Mouse (Mus musculus): ENCODE data around the gene Stau1.
"Not testable (repeated sequence)": the region's sequence is repeated elsewhere in the genome, so short reads cannot be mapped to it uniquely, and the experiment has no call there.

Stau1 gene

DNA sequence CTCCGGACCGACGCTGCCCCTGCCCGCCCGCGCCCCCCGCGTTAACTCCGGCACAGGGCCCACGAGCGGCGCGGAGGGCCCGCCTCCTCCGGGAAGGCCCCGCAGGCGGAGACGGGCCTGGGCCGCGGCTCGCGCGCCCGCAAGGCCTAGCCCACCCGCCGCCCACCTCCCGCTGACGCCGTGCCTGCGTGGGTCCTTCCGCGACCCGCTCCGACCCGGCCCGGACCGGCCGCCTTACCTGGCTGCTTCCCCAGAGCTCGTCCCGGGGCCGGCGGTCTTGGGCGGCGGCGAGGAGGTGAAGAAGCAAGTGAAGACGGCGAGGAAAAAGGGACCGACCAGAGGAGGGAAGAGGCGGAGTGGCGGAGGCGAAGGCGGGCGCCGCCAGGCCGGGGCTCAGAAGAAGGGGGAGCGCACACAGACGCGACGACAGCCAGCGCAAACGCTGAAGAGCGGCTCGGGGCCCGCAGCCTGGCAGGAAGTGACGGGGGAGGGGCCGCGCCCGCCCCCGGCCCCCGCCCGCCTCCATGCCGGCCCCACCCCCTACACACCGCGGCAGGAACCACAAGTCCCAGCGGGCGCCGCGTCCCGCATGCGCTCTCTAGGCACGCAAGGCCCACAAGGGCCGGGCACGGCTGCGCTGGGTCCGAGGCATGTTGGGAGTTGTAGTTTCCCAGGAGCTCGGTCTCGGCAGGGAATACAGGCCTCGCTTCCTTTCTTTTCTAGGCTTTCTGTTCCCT lies at the start of gene Stau1:
Gene Stau1, minus strand, starts transcription at position 504 of the 737 bp plus-strand sequence.
- DNase-seq = peak; percentile 100

DNA sequence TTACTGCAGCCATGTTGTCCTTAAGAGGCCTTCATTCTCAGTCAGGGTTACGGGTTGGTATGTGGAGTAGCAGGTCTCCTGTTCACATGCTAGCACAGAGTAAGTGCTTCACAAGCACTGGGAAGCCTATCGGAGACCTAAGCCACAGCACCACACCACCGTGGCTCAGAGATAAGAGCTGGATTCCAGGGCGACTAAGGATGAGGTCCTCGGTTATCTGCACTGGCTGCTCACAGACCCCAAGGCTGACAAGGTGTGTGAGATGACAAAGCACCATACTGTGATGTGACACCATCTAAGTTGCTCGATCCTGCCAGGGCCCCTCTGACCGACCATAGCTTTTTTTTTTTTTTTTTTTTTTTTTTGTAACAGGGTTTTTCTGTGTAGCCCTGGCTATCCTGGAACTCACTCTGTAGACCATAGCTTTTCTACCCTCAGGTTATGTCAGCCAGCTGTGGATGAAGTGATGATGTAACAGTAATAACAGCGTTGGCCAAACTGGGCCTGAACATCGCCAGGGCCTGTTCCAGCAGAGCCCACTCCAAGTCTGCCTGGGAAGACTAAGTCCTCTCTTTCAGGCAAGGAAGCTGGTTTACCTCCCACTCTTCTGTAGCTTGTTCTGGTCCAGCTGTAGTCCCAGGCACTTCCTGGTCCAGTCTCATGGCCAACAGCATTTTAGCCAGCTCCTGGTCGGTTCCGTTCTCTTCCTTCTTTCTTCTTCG lies 47.5 kb upstream of the Stau1 start:
- peak; percentile 95 for DNase-seq

GRCm38 (mm10) chr2:167039386-167039785 lies 43.3 kb upstream of the Stau1 start:
- DNase-seq = no peak

DNA sequence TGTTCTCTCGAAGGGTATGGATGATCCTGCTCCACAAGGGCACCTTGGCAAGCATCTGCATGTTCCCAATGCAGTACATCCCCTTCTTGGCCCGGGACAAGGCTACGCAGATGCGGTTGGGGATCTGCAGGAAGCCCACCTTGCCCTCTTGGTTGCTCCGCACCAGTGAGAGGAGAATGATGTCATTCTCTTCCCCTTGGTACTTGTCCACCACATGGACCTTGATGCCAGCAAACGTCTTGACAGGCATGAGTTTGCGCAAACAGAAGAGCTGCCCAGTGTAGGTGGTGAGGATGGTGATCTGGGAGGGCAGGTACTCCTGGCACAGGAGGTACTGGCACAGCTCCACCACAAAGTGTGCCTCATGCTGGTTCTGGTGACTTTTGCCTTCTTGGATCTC lies 42.6 kb upstream of the Stau1 start:
- DNase-seq = no peak

- peak; percentile 90 for DNase-seq
These were observed 42.2 kb upstream of the Stau1 start for GRCm38 (mm10) chr2:167038297-167038696.

- peak; percentile 86 for DNase-seq
These were observed 41.6 kb upstream of the Stau1 start for GRCm38 (mm10) chr2:167037710-167038109.

GRCm38 (mm10) chr2:167030507-167030906 lies 34.4 kb upstream of the Stau1 start:
- DNase-seq = no peak

DNA sequence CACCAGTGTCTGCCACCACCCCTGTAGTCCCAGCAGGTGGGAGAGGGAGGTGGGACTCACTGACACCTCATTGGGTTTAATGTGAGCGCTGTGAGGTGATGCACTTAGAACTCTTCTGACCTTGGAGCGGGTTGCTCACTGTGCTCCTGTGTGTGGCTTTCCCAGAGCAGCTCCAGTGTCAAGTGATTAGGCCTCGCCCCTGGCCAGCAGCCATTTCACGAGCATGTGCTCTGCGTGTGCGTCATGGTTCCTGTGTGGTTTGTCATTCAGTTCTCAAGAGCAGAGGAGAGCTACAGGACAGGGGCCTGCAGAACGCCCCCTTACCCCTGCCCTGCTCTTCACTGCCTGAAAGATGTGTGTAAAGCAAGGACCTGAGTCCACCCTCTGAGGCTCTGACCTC lies 32.5 kb upstream of the Stau1 start:
- no peak for DNase-seq

DNA sequence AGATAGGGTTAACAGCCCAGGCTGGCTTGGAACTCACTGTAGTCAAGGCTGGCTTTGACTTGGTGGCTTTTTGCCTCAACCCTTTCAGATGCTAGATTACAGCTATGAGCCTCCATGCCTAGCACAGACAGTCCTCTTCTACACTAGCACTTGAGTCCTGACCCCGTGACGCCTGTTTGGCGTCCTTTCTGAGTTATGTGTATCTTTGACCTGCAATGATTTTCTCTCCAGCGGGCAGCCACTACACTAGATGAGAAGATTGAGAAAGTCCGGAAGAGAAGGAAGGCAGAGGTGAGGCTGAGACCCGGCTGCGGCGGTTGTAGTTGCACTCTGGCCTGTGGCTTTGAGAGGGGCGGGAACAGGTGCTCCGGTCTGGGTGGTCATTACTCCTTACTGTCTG lies 23.3 kb upstream of the Stau1 start:
- DNase-seq = no peak

DNA sequence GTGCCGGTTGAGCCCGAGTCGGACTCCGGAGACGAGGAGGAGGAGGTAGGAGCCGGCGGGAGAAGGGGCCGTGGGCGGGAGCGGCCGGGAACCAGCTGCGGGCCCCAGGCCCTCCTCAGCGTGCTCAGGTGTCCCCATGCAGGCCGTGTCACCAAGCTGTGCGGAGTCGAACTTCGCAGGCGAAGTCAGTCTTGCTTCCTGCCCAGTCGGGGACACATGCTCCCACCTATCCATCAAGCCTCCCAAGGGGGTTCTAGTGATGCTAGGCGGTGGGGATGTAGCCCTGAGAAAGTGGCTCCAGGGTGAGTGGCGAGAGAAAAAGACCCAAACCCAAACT lies 19.3 kb upstream of the Stau1 start:
- no peak for DNase-seq

- peak; percentile 99 for DNase-seq
These were observed 18.7 kb upstream of the Stau1 start, which contains the start of gene Ddx27 for GRCm38 (mm10) chr2:167014702-167015381. TSS of gene Ddx27 (plus strand) at chr2:167015193.

GRCm38 (mm10) chr2:167010546-167010945 lies 14.4 kb upstream of the Stau1 start:
- DNase-seq = no peak

DNA sequence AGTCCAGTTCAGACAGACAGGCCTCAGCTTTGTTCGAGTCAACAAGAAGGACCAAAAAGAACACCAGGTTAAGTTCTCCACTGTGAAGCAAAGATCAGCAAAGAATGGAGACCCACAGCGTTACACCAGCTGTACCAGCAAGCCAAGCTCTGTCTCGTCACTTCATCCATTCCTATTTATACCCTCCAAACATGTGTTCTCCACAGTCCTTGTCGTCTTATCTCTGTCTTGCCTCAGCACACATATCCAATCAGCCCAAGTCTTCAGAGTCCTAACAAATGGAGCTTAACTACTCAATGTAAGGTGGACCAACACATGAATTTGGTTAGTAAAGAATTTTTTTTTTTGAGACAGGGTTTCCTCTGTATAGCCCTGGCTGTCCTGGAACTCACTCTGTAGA lies 13.4 kb upstream of the Stau1 start:
- no peak for DNase-seq

GRCm38 (mm10) chr2:167007565-167007964 lies 11.5 kb upstream of the Stau1 start:
- not testable (repeated sequence) for DNase-seq

DNA sequence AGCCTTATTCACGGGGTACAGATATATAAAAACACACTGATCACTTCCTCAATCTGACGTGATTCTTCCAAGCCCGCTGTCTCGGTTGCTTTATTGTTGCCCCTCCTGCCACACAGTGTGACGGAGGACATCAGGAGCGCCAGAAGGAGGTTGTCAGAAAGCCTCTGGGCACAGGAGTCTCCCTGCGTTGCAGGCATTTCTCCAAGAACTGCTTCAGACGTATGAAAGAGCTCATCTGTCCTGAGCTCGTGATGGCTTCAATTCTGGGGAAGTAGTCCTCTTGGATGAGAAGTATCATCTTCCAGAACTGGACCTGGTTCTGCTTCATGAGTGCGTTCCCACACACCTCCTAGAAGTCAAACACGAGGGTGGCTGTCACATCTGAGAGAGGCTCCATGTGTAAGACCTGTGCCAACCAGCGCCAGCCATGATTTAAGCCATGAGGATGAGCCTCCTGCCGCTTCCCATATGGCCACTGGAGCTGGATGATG lies 10.9 kb upstream of the Stau1 start:
- no peak for DNase-seq

DNA sequence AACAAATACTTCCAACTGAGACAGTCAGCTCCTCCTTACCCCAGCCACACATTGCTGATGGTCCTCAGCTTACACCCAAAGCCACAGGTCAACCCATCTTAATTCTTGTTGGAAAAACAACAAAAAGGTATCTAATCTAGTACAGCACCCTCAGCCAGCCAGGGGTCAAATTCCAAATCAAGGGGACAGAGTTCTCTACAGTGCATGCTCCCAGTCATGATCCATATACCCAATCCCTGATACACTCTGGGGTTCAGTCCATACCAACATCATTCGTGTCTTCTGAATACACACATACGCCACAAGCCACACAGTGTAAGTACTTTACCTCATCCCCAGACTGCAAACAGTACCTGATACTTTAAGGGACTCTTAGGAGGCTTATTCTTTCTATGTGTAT lies 10.3 kb upstream of the Stau1 start:
- DNase-seq = no peak

DNA sequence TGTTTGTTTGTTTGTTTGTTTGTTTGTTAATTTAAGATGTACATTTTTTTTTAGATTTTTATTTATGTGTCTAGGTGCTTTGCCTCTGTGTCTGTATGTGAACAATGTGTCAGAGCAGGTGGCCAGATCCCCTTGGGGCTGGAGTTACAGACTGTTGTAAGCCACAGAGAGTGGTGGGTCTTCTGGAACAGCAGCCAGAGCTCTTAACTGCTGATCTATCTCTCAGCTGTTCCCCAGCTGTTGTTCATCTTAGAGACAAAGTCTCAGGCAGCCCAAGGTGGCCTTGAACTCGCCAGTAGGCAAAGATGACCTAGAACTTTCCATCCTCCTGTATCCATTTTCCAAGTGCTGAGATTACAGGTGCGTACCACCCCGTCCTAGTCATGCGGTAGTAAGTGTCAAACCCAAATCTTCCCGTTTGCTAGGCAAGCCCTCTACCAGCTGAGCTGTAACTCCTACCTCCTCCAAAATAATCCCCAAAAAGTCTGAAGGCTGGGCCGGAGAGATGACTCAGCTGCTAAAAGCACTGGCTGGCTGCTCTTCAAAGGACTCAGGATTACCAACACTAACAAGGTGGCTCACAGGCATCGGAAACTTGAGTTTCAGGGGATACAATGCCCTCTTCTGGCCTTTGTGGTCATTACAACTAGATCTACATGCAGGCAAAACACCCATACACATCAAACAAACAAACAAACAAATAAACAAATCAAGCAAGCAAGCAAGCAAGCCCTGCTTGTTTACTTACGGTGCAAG lies 8.2 kb upstream of the Stau1 start:
- peak; percentile 89 for DNase-seq

DNA sequence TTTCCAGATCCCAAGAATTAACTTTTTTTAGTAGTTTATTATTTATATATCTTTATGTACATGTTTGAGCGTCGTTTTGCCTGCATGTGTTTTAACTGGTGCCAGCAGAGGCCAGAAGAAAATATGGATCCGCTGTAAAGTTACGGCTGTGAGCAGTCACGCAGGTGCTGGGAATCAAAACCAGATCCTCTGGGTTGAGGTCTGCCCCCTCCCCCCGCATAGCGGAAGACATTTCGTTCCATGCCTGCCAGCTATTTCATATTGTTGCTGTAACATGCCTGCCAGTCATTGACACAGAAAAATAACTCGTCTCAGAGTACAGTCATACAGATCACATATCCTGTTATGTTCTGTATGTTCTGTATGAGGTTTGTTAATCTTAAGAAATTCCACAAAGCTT lies 5.4 kb upstream of the Stau1 start:
- no peak for DNase-seq

- DNase-seq = no peak
These were observed 415 bp upstream of the Stau1 start for GRCm38 (mm10) chr2:166996533-166996894.

DNA sequence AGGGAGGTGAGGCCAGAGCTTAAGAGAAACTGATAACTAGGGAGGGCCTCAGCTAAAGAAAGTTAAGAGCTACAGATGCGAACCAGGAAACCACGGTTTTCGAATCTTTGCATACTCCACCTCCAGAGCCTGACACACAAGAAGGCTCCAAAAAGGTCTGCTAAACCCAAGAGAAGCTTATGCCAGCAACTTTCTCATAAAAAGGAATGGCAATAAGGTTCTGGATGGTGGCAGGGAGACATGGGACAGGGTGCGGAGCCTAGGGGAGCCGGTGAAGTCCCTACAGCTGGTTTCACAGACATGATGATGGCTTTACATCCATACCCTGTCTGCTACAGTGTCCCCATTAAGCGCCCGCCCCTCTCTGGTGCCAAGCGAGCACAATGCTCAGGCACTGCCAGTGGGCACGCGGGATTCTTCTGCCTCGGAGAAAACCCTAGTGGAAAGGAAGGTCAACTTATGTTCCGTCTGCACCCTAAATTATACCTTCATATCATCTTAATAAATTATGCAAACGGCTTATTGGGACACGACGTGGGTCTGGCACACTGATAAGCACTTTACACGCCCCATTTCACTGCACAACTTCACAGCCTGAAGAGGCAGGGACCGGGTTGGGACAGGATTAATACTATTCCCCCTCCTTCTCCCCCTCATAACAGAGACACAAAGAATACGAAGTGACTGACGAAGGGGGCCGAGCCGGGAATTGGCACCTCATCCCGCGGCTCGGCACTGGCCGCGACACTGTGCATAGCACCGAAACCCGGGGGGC lies 891 bp downstream of the Stau1 start:
- DNase-seq = peak; percentile 93

GRCm38 (mm10) chr2:166991945-166992344 lies 4.2 kb downstream of the Stau1 start:
- no peak for DNase-seq

- DNase-seq = no peak
These were observed 5.2 kb downstream of the Stau1 start for GRCm38 (mm10) chr2:166990861-166991260.
